Mouse (Mus musculus): ENCODE results near the gene Lgals7.
"Not testable (repeated sequence)": the region's sequence is repeated elsewhere in the genome, so short reads cannot be mapped to it uniquely, and the experiment has no call there.

Lgals7 gene

DNA sequence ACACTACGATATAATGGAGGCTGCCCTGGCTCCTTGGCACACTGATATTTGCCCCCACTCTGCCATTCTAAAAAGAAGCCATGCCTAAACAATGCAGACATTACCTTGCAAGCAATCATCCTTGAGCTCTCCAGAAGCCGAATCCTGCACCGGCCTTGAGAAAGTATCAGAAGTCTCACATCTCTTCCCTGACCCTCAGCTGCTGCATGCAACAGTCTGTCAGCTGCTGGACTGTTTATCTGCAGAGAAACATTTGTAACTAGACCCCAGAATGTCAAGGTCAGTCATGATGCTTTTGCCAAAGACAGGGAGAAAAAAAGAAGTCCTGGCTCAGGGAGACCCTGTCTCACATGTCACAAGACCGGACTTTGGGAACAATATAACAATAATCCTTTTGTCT lies 12.4 kb downstream of the Lgals7 start:
- no peak for DNase-seq (ENCODE audit: low read depth in 1 of 2, low spot score in 2 of 2)

DNA sequence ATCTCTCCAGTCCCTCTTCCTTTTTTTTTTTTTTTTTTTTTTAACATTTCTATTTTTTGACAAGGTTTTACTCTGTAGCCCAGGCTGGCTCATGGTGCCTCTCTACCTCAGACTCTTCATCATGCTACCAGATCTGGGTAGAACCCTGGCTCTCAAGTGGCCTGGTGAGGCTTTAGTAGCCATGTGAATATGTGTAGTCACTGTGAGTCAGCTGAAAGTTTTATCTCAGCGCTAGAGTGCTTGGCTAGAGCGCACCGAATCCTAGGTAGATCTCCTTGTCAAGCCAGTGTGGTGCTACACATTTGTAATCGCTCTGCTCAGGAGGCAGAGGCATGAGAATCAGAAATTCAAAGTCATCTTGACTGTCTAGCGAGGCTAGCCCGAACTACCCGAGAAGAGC lies 13.5 kb downstream of the Lgals7 start:
- no peak for DNase-seq (ENCODE audit: low read depth in 1 of 2, low spot score in 2 of 2)

- DNase-seq (ENCODE audit: low read depth in 1 of 2, low spot score in 2 of 2), result no peak
Observed at GRCm38 (mm10) chr7:28877856-28878255, 14.2 kb downstream of the Lgals7 start.

- no peak for DNase-seq (ENCODE audit: low read depth in 1 of 2, low spot score in 2 of 2)
Observed at GRCm38 (mm10) chr7:28879606-28880005, 16.0 kb downstream of the Lgals7 start.

GRCm38 (mm10) chr7:28880554-28880953 lies 16.9 kb downstream of the Lgals7 start:
- DNase-seq (ENCODE audit: low read depth in 1 of 2, low spot score in 2 of 2), result no peak

DNA sequence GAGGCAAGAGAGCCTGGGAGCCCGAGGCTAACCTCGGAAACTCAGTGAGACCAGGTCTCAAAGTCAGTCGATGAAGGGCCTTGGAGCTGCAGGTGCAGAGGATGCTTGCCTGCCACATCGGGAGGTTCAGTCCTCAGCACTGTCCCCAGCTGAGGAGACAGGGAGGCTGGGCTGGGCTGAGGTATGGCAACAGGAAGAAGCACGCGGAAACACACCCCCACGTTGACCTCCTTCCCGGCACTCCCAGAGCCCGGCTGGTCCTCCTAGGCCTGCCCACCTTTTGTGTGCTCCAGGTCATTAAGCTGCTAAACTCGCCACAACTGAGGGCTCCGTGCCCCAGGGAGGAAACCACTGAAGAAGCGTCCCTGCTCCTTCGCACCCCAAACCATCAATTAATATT lies 17.5 kb downstream of the Lgals7 start, which contains the start of gene Capn12:
Gene Capn12, plus strand, starts transcription at position 224 of the 400 bp plus-strand sequence.
- no peak for DNase-seq (ENCODE audit: low read depth in 1 of 2, low spot score in 2 of 2)

DNA sequence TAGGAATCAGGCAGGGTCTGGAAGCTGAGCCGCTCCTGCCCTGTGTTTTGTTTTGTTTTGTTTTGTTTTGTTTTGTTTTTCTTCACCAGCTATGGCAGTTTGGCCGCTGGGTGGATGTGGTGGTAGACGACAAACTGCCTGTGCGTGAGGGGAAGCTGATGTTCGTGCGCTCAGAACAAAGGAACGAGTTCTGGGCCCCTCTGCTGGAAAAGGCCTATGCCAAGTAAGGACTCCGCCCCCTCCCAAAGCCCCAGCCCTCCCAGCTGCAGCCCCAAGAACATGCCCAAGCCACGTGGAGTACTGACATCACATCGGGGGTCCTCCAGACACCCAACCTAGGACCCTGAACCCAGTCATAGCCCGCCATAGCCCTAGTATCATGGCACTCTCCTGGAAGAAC lies 19.4 kb downstream of the Lgals7 start:
- DNase-seq (ENCODE audit: low read depth in 1 of 2, low spot score in 2 of 2), result no peak

DNA sequence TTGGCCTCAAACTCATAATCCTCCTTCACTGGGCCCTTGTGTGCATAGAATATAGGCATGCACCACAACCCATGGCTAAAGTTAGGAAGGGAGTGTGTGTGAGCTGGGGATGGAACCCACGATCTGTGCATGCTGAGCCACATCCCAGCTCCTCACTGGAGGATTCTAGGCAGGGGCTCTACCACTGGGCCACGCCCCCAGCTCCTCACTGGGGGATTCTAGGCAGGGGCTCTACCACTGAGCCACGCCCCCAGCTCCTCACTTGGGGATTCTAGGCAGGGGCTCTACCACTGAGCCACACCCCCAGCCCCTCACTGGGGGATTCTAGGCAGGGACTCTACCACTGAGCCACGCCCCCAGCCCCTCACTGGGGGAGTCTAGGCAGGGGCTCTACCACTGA lies 20.1 kb downstream of the Lgals7 start:
- DNase-seq (ENCODE audit: low read depth in 1 of 2, low spot score in 2 of 2), result not testable (repeated sequence)

- no peak for DNase-seq (ENCODE audit: low read depth in 1 of 2, low spot score in 2 of 2)
Observed at GRCm38 (mm10) chr7:28886486-28886885, 22.8 kb downstream of the Lgals7 start.

GRCm38 (mm10) chr7:28888701-28889161 lies 25.1 kb downstream of the Lgals7 start:
- no peak for DNase-seq (ENCODE audit: low read depth in 1 of 2, low spot score in 2 of 2)

- no peak for DNase-seq (ENCODE audit: low read depth in 1 of 2, low spot score in 2 of 2)
Observed at GRCm38 (mm10) chr7:28892601-28893000, 28.9 kb downstream of the Lgals7 start.

DNA sequence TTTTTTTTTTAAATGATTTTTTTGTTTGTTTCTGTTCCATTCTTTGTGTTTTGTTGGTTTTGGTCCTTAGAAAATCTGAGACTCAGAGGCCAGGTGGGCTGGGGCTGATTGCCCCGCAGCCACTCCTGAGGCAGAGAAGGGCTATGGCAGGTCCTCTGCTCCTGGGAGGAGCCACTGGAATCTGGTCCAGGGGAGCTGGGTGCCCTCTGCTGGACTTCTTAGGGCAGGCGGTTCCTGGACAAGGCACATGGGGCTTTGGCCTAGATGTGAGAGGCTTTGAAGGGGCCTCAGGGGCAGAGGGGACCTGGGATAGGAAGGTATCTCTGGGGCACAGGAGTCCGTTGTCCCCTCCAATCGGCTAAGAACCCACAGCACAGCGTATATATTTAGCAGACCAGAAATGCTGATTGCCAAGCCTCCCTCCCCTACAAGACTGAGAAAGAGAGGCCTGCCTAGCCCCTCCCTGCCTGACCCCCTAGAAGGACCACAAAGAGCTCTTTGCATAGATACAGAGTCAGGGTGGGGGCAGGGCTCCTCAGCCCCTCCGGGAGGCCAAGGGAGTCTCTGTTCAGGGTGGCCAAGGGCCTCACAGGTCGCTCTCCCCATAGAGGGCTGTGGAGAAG lies 30.1 kb downstream of the Lgals7 start:
- DNase-seq (ENCODE audit: low read depth in 1 of 2, low spot score in 2 of 2), result no peak

GRCm38 (mm10) chr7:28894942-28895341 lies 31.3 kb downstream of the Lgals7 start:
- no peak for DNase-seq (ENCODE audit: low read depth in 1 of 2, low spot score in 2 of 2)

GRCm38 (mm10) chr7:28897661-28898060 lies 34.0 kb downstream of the Lgals7 start:
- no peak for DNase-seq (ENCODE audit: low read depth in 1 of 2, low spot score in 2 of 2)

DNA sequence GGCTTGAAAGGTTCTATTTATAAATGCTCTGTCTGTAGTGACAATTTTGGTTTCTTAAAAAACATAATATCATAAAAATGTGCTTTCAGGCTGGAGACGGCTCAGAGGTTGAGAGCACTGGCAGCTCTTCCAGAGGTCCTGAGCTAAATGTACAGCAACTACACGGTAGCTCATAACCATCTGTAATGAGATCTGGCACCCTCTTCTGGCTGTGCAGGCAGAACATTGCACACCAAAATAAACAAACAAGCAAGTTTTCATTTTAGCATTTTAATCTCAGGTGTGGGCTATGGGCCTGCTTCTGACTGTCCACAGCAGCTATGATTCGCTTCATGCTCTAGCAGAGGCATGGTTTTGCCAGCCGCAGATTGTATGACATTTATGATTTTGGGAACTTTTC lies 36.3 kb downstream of the Lgals7 start:
- DNase-seq (ENCODE audit: low read depth in 1 of 2, low spot score in 2 of 2), result no peak

DNA sequence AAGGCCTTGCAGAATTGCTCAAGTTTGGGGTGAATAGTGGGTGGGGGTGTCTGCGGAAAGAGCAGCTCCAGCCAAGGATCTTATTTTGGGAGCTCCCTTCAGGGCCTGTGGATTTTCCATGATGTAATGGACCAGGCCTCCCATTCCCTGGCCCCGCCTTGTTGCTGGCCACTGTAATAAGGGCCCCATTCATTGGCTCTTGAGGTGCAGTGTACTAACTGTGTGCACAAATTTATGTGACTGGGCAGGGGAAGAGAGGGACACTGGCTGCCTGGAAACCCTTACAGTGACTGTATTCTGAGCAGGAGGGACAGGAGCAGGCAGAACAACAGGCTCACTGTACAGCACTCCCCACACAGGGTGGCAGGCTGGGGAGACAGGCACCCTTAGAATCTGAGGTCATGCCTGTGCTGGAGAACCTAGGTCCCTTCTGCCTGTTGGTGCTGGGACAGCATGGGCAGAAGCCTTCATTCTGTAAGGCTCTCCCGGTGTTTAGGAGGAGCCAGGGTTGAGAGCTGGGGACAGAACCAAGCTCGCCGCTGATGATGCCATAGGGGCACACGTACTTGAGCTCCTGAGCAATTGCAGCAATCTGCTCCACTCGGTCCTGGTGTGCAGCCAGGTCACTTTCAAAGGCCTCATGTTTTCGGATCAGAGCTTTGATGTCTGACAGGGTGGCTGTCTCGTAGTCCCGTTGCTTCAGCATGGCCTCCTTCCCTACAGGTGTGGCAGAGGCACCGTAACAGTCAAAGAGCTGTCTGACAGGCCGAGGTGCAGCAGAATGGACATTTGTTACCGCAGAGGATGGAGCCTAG lies 37.9 kb downstream of the Lgals7 start:
- no peak for DNase-seq (ENCODE audit: low read depth in 1 of 2, low spot score in 2 of 2)

- DNase-seq (ENCODE audit: low read depth in 1 of 2, low spot score in 2 of 2), result no peak
Observed at GRCm38 (mm10) chr7:28902180-28902579, 38.5 kb downstream of the Lgals7 start.

DNA sequence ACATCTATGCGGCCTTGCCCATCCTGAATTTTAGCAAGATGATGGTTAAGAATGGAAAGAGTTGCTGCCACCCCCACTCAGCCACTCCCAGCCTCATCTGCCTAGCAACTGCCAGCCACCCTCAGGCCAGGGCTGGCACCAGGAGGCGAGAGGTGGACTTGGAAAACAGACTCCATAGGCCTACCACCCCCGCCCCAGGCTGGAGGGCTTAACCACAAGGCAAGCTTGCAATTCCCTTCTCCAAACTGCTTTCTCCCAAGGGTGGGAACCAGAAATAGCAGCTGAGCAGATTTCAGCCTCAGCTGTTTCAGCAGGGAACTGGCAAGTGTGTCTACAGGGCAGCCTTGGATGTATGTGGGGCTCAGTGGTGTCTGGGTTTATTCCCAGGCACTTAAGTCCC lies 39.2 kb downstream of the Lgals7 start:
- DNase-seq (ENCODE audit: low read depth in 1 of 2, low spot score in 2 of 2), result no peak

GRCm38 (mm10) chr7:28903778-28904177 lies 40.1 kb downstream of the Lgals7 start:
- no peak for DNase-seq (ENCODE audit: low read depth in 1 of 2, low spot score in 2 of 2)

- no peak for DNase-seq (ENCODE audit: low read depth in 1 of 2, low spot score in 2 of 2)
Observed at GRCm38 (mm10) chr7:28907195-28907594, 43.5 kb downstream of the Lgals7 start.

- DNase-seq (ENCODE audit: low read depth in 1 of 2, low spot score in 2 of 2), result no peak
Observed at GRCm38 (mm10) chr7:28911632-28912031, 48.0 kb downstream of the Lgals7 start.

DNA sequence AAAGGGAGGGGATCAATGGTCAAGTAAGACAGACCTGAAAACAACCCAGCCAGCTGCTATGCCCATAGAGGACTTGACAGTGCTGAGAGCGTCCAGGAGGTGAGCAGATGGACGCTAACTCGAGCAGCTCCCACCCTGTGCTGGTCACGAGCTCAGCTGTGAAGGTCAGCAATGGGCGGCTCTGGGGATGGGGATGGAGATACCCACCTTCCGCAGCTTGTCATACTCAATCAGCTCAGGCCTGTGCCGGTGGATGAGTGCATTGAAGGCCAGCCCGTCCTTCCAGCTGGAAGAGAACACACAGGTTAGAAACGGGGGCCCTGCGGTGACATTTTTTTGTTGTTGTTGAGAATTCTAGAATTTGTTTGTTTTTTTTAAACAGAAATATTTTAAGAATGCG lies 49.5 kb downstream of the Lgals7 start:
- DNase-seq (ENCODE audit: low read depth in 1 of 2, low spot score in 2 of 2), result no peak
